Mouse (Mus musculus): ENCODE measurements around the gene Ski.
"Not testable (repeated sequence)": the region's sequence is repeated elsewhere in the genome, so short reads cannot be mapped to it uniquely, and the experiment has no call there.

The Ski gene

DNA sequence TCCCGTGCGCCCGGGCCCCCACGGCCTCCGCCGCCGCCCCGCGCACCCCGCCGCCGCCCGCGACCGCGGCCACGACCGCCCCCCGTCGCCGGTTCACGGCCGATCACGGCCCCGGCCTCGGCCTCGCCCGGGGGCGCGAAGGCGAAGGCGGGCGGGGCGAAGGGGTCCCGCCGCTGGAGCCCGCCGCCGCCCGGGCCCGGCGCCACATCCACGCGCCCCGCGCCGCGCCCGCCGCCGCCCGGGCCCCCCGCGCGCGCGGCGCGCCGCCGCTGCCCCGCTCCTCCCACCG lies at the start of gene Ski:
Gene Ski (minus strand): TSS at position 41 of the 289 bp plus-strand sequence.
- DNase-seq (ENCODE audit: low spot score in 2 of 2), result no peak

GRCm38 (mm10) chr4:155268382-155268781 lies 46.0 kb upstream of the Ski start:
- peak; percentile 47 to 56 for DNase-seq (ENCODE audit: low spot score in 2 of 2)

- DNase-seq (ENCODE audit: low spot score in 2 of 2), result peak; percentile 12 to 34
These were observed 45.3 kb upstream of the Ski start for GRCm38 (mm10) chr4:155267639-155268175.

DNA sequence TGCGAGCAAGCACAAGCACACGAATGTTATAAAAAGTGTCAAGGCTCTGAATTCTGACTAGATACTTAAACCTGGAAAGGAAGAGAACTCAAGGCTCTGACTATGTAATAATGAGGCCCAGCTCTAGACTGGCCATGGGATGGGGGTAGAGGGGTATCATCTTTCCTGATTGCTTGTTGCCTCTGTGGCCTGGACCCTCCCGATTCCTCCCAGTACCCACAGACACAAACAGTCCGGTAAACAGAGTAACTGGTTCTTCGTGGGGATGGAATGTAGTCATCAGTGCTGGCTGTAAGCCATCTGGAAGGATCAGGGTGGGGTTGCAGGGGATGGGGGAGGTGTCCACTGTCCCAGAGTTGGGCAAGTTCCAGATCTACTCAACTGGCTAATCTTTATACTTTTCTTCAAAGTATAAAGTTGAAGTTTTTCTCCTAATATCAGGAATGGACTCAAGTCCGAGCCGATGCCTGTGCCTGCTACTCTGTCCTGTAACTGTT lies 44.7 kb upstream of the Ski start:
- DNase-seq (ENCODE audit: low spot score in 2 of 2), result no peak

DNA sequence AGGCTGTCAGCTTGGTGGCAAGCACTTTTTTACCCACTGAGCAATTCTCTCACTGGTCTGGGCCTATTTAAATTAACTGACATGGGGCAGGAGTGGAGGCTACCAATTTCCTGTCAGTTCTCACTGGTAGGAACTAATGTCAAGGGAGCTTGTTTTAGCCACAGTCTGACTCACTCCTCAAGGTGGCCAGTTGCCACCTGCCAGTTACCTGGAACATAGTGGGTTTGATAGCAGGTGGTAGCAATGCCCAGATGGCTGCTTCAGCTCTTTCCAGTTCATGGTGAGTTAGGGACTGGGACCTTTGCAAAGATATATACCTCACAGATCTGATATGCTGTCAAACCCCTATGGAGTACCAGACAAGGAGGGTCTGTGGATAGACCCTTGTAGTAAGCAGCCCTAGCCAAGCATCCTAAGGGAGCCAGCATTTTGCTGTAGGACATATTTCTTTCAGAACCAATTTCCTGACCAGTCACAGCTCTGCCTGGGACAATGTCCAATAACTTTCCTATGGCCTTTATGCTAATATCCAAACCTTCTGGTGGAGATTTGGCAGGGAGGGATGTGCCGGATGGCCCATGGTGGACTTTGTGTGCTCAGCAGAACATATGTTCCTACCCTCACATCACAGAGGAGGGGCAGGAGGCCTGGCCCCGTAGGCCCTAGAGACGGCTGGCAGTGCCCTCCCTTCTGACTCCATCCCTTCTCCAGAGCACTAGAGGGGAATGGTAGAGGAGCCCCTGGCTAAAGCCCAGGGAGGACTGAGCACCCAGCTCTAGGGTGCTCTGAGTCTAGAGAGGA lies 42.3 kb upstream of the Ski start:
- no peak for DNase-seq (ENCODE audit: low spot score in 2 of 2)

GRCm38 (mm10) chr4:155252253-155252652 lies 29.9 kb upstream of the Ski start:
- no peak for DNase-seq (ENCODE audit: low spot score in 2 of 2)

DNA sequence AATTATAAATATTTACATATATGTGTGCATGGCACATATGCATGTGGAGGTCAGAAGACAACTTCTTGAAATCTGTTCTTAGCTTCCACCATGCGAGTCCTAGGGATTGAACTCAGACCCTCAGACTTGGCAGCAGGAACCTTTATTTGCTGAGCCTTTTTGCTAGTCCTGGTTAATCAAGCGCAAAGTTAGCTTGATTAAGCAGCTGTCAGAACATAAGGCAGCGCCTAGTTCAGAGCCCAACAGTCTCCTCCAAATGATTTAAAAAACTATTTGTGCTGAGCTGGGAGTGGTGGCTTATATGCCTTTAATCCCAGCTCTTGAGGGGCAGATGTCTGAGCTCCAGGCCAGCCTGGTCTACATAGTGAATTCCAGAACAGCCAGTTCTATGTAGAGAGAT lies 28.8 kb upstream of the Ski start:
- DNase-seq (ENCODE audit: low spot score in 2 of 2), result no peak

DNA sequence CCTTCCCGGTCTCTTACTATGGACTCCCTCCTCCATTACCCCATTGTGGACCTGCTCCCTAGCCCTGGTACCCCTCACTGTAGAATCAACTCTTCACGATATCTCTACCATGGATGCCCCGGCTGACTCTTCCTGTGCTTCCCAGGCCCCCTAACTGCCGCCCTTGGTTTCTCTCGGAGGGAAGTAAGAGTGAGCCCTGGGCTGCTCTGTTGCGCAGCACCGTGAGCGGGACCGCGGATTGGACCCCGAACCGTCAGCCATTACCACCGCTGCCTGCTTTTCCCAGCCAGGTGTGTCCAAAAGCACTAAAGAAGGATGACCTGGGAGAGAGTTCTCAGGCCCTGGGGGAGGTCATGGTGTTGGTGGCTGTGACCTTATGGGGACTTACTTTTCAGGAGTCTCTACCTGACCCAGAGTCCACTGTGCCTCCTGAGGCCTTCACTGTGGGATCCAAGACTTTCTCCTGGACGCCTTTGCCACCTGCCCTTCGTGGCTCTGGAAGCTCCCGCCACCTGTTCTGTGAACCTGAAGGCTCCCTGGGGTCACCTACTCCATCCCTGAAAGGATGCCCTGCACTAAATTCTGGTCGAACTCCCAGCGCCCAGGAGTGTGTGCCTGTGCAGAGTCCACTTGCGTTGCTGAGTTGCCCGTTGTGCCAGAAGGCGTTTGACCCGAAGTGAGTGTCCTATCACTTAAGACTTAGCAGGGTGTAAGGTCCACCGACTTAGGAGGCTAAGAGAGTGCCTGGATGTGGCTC lies 28.1 kb upstream of the Ski start:
- DNase-seq (ENCODE audit: low spot score in 2 of 2), result peak in 1 of 2 experiments; percentile 50

GRCm38 (mm10) chr4:155249648-155250351 lies 27.4 kb upstream of the Ski start, which contains the start of gene Faap20:
TSS of gene Faap20 (plus strand) at chr4:155249802.
- DNase-seq (ENCODE audit: low spot score in 2 of 2), result peak; percentile 91 to 94

DNA sequence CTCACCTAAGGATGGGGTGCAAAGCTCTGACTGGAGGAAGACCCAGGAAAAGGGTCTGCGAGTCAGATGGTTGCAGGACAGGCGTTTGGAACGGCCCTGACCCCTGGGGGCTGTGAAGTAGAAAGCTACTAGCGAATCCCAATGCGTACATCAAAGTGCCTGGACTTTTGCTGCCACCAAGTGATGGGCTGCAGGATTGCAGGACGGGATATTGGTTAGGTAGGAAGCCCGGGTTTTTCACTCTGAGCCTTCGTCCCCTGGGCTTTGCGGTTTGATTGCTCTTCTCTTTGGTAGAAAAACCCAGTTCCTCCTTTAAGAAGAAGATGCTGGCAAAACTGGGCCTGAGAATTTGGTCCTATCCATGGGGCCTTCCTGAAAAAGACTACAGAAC lies 26.9 kb upstream of the Ski start:
- DNase-seq (ENCODE audit: low spot score in 2 of 2), result peak; percentile 91 to 96

DNA sequence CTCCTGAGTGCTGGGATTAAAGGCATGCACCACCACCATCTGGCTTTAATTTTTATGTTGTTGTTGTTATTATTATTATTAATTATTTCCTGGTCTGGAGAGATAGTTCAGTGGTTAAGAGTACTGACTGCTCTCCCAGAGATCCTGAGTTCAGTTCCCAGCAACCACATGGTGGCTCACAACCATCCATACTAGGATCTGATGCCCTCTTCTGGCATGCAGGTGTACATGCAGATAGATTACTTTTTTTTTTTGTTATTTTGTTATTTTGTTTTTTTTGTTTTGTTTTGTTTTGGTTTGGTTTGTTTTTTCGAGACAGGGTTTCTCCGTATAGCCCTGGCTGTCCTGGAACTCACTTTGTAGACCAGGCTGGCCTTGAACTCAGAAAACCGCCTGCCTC lies 25.7 kb upstream of the Ski start:
- DNase-seq (ENCODE audit: low spot score in 2 of 2), result not testable (repeated sequence)

DNA sequence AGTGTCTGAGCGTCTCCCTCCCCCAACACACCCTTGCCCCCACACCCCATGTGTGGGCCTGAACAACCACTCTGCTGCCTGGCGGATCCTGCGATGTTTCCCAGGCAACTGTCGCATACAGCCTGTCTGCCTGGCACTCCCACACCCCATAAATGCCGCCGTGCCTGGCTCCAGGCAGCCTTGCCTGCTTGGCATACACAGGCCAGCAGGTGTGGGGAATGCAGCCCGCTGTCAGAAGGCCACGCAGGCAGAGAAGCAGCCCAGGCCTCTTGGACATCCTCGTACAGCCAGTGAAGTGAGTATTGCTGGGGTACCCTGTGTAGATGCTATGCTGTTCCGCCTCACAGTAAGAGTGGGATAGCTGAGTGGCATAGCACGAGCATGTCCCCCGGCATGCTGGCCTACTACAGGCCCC lies 24.3 kb upstream of the Ski start:
- no peak for DNase-seq (ENCODE audit: low spot score in 2 of 2)

DNA sequence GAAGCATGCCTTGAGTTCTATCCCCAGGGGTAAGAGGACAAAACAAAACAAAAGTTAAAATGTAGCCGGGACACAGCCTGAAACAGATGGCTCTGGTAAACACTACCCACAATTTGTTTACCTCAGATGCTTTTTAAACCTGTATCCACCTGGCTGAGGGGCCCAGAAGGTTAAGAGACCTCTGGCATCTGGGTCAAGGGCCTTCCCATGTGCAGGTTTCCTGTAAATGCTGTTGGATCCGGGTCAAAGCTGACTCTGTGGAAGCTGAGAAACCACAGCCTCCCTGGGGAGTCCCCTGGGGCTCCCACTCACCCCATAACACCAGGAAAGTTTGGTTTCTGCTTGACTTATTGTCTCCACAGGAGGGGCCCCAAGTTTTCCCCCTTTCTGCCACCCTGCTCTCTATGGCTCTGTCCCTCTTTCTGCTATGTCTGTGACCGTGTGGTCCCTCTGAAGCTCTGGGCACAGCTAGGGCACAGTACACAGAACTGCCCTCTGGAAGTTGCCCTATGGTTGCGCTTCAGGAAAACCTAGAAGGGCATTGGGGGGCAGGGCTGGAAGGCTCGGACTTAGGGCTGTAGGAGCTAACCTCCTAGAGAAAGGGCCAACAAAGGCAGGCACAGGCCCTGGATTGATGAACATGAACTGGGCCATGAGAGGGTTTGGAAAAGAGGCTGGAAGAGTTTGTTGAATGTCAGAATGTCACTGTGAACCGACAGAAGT lies 23.5 kb upstream of the Ski start:
- no peak for DNase-seq (ENCODE audit: low spot score in 2 of 2)

DNA sequence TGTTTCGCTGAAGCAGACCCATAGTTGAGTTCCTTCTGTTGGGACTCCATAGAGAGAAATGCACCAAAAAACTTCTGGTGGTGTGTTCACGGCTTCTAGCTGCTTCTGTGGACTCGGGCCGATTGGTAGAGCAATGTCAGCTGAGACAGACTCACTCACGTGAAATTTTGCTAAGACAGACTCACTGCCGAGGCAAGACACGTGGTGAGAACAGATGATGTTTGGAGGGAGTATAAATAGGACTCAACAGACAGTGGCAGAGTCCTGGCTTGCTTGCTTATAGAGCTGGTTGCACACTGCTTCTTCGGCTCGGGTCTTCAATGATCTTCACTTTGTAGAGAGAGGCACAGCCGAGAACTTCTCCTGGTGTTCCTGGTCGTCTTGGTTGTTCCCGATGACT lies 20.8 kb upstream of the Ski start:
- no peak for DNase-seq (ENCODE audit: low spot score in 2 of 2)

GRCm38 (mm10) chr4:155242292-155242691 lies 19.9 kb upstream of the Ski start:
- peak; percentile 33 to 35 for DNase-seq (ENCODE audit: low spot score in 2 of 2)

GRCm38 (mm10) chr4:155241789-155242188 lies 19.4 kb upstream of the Ski start:
- no peak for DNase-seq (ENCODE audit: low spot score in 2 of 2)

DNA sequence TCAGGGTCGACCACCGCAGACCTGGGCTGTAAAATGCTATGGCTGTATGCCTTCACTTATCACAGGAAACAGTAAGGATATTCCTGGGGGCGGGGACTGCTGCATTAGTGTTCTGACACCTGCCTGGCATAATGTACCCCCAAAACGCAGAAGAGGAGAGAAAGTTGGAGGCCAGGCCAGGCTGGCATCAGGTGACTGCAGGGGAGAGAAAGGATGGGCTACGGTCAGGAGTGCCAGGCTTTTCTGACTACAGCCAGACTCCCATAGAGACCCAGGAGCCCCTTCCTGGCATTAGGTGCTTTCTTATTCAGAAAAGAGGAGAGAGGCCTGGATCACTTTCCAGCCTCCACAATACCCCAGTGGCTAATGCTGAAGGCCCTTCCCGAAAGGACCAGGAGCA lies 17.1 kb upstream of the Ski start:
- DNase-seq (ENCODE audit: low spot score in 2 of 2), result no peak

DNA sequence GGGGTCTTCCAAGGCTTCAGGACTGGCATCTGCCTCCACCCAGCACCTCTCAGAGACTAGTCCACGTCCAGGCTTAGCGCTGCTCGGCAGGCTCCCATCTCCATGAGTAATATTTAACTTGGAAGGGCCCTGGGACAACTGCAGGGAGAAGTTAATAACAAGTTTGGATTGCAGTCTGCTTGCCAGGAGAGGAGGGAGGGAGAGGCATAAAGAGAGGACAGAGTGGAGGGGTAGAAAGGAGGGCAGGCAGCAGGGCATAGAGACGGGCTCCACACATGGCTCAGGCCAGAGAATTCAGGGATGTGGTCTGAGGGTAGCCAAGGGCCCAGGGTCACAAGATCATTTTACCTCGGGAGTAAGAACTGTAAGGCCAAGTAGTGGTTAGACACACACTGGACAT lies 15.9 kb upstream of the Ski start:
- peak; percentile 65 to 71 for DNase-seq (ENCODE audit: low spot score in 2 of 2)

GRCm38 (mm10) chr4:155236737-155237385 lies 14.5 kb upstream of the Ski start:
- DNase-seq (ENCODE audit: low spot score in 2 of 2), result no peak

GRCm38 (mm10) chr4:155235311-155236119 lies 13.1 kb upstream of the Ski start:
- peak; percentile 97 for DNase-seq (ENCODE audit: low spot score in 2 of 2)
